Mouse (Mus musculus): Measurements from ENCODE around the gene Zpbp2.
A peak's percentile ranks its signal among the peaks of the same experiment; 100 is the strongest.

The Zpbp2 gene

GRCm38 (mm10) chr11:98560942-98561341 lies 10.0 kb downstream of the Zpbp2 start:
- DNase-seq = no peak

GRCm38 (mm10) chr11:98563025-98563424 lies 12.1 kb downstream of the Zpbp2 start:
- DNase-seq = no peak

GRCm38 (mm10) chr11:98563921-98564414 lies 13.1 kb downstream of the Zpbp2 start:
- no peak for DNase-seq

GRCm38 (mm10) chr11:98568326-98568725 lies 17.4 kb downstream of the Zpbp2 start:
- peak; percentile 62 to 63 for DNase-seq

GRCm38 (mm10) chr11:98569461-98569860 lies 18.6 kb downstream of the Zpbp2 start:
- no peak for DNase-seq

GRCm38 (mm10) chr11:98577776-98578175 lies 26.9 kb downstream of the Zpbp2 start:
- no peak for DNase-seq

- DNase-seq = no peak
Measured at GRCm38 (mm10) chr11:98580301-98581121, 29.6 kb downstream of the Zpbp2 start.

- DNase-seq = no peak
Measured at GRCm38 (mm10) chr11:98581286-98582029, 30.6 kb downstream of the Zpbp2 start.

- DNase-seq = no peak
Measured at GRCm38 (mm10) chr11:98582030-98582388, 31.1 kb downstream of the Zpbp2 start.

- DNase-seq = no peak
Measured at GRCm38 (mm10) chr11:98582551-98583264, 31.8 kb downstream of the Zpbp2 start.

- no peak for DNase-seq
Measured at GRCm38 (mm10) chr11:98583265-98583552, 32.3 kb downstream of the Zpbp2 start.

GRCm38 (mm10) chr11:98583571-98583970 lies 32.7 kb downstream of the Zpbp2 start:
- peak; percentile 17 to 24 for DNase-seq

GRCm38 (mm10) chr11:98584146-98584545 lies 33.2 kb downstream of the Zpbp2 start:
- DNase-seq = no peak

GRCm38 (mm10) chr11:98584629-98585177 lies 33.8 kb downstream of the Zpbp2 start:
- DNase-seq = no peak

GRCm38 (mm10) chr11:98586087-98586891 lies 35.4 kb downstream of the Zpbp2 start:
- DNase-seq = no peak

- DNase-seq = peak; percentile 98
Measured at GRCm38 (mm10) chr11:98586892-98587563, 36.1 kb downstream of the Zpbp2 start, which contains the start of gene Ormdl3. TSS of gene Ormdl3 (minus strand) at chr11:98587368.

GRCm38 (mm10) chr11:98587684-98588546 lies 37.0 kb downstream of the Zpbp2 start:
- peak; percentile 43 to 56 for DNase-seq

GRCm38 (mm10) chr11:98588833-98589281 lies 38.0 kb downstream of the Zpbp2 start:
- no peak for DNase-seq

- no peak for DNase-seq
Measured at GRCm38 (mm10) chr11:98589306-98589705, 38.4 kb downstream of the Zpbp2 start.

All from B cell, adult 2 months (primary cell).